Mouse (Mus musculus) telencephalon, adult 2 months (tissue): ENCODE data around the gene P2rx7.
A peak's percentile ranks its signal among the peaks of the same experiment; 100 is the strongest.

Source experiments
- DNase-seq: peaks from one replicate; pipeline ENCODE4 v3.0.0-alpha.2; 2011; ENCODE audit warnings: low read depth, low spot score

The P2rx7 gene

GRCm38 (mm10) chr5:122643701-122644100, at the start of gene P2rx7:
Gene P2rx7, plus strand, starts transcription at chr5:122643911.
- DNase-seq, result no peak

DNA sequence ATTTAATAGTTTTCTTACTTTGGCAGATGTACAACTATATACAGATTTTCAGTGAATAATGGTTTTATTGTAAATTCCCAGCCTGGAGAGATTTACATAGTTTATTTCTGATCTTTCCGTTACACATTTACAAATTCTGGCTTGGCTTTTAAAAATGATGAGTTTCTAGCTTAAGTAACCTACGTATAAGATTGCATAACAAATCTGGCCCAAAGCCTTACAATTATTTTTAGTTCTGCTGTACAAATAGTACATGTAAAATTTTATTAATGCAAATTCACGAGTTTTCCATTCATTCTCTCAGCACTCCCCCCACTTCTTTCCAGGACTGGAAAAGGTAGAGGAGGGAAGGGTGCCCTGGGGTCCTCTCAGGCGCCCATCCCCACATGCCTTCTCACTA, 48.2 kb upstream of the P2rx7 start:
- DNase-seq, result no peak

DNA sequence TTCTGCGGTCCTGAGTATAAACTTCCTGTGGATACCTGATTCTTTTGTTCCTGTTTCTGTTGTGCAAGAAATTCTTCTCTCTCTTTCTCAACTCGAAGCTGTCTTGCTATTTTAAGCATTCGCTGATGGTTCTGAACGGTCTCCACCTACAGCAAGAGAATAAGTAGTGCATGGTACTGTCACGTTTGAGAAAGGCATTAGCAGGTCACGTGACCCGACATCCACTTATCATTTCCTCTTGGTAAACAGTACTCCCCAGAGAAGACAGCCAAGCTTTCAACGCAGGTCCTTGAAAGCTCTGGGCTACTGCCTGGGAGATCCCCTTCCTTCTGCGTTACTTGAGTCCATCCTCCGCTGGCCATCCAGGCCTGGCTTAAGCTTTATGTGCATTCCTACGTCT, 41.5 kb upstream of the P2rx7 start:
- DNase-seq, result no peak

- no peak for DNase-seq
These were observed 38.8 kb upstream of the P2rx7 start for GRCm38 (mm10) chr5:122604894-122605293.

GRCm38 (mm10) chr5:122611651-122612050, 32.1 kb upstream of the P2rx7 start:
- DNase-seq, result no peak

DNA sequence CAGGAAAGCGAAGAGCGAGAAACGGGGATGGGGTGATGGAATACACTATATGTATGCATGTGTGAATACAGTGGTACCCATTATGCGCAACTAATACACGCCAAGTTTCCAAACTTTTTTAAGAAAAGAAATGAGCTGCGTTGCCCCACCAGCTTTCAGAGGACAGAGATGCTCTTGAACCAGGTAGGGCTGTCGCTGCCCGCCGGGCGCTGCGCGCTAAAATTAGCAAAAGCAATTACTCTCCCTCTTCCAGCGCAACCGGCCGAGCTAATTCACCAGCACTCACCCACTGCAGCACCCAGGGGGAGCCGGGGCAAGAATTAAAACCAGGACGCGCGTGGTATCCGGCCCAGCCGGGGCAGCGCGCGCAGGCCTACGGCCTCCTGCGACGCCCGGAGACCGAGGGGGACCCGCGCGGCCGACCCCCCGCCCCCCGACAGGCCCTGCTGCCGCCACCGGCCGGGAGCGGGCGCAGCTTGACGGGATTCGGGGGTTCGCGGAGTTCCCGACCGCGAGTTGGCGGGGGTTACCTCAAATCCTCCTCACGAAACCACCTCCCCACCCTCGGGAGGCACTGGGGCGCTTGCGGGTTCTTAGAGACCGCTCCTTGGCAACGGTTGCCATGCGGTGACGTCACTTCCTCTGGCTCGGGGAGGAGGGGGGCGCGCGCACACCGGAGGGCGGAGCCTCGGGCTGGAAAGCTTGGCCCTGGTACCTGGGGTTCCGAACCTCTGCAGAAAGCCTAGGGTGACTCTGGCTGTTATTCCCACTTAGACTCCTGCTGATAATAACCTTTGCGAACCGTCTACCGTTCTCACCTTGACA, 29.6 kb upstream of the P2rx7 start, which contains the start of gene Ift81:
Gene Ift81 (minus strand): TSS at position 611 of the 825 bp plus-strand sequence.
- peak; percentile 91 for DNase-seq

- DNase-seq, result peak; percentile 70
These were observed 26.0 kb upstream of the P2rx7 start for GRCm38 (mm10) chr5:122617718-122618117.

DNA sequence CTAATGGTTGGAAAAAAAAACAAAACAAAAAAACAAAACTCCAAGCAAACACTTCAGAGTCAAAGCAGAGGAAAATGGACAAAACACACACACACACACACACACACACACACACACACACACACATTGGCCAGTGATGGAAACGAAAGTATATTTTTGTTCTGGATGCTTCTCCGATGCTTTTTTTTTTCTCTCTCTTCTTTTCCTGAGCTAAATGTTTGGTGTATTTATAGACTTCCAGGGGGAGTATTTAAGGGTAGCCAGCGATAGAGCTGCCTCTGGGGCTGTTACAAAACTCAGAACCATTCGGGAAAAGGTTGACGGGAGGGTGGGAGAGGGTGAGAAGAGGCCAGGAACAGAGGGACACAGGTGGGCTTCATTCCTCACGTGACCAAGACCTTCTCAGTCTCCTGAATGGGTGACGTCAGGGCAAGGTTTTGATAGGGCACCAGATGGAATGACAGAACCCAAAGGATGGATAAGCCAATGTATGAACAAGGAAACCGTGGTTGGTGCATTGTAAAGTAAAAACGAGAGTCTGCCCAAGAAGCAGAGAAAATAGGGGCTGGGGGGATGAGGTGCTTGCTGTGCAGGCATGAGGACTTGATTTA, 23.9 kb upstream of the P2rx7 start:
- DNase-seq, result peak; percentile 75

DNA sequence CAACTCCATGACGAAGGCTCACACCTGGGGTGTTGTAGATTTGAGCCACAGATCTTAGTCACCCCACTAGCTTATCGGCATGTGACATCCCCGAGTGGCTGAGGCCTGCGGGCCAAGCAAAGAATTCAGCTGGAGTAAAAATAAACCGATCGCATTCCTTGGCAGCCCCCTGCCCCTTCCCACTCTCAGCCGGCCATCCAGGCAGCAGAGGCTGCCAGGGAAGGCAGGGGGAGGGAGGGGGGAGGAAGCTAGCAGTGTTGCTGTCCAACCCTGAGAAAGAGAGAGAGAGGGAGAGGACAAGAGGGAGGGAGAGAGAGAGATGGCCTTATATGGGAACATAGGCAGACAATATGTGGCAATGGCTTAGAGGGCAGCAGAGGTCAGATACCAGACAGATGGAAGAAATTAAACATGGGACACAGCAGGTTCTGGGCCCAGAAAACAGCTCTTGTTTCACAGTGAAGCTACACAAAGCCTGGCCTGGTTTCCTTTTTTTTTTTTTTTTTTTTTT, 22.3 kb upstream of the P2rx7 start:
- DNase-seq, result no peak

DNA sequence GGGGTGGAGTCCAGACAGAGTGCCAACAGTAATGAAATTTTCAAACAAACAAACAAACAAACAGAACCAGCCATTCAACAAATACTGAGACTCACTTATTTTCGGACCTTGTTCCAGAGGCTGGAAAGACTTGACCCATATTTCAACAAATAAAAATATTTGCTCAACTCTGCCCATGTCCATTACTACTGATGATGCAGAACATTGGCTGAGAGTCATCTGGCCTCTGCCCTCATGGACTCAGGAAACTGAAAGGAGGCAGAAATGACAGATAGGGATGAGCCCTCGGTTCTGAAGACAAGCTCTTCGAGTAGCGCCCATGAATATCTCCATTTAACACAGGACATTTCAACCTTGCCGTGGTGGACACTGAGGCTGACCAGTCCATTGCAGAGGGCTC, 21.2 kb upstream of the P2rx7 start:
- DNase-seq, result no peak

DNA sequence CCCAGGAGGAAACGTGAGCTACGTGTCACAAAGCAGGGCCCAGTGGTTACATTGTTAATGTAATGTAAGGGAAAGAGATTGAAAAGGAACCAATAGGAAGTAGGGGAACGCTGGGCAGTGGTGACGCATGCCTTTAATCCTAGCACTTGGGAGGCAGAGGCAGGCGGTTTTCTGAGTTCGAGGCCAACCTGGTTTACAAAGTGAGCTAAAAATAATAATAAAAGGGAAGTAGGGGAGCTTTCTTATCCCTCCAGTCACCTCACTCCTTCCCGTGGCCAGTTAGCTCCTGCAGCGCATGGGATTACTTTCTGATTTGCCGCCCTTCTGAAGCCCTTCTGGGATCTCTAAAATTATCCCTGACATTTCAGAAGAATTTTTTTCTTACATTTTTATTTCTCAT, 19.9 kb upstream of the P2rx7 start:
- no peak for DNase-seq

DNA sequence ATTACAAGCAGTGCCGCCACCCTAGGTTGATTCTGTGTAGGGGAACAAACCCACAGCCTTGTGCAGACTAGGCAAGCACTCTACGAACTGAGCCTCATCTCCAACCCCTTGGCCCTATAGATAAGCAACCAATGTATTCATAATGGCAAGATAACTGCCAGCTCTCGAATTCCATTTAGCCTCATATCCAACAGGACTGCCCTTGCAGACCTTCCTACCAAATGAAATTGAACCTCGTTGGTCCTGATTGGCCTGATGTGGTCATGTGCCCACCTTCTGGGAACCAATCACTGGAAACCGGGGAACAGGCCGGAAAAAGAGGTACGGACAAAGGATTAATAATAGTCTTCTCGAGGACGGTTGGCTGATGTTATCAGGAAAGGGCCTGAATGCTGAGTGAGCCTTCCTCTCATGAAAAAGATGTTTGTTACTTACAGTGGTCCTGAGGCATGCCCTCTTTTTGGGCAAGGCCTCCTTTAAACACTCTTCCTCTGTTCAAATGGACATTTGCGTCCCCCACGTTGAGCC, 18.7 kb upstream of the P2rx7 start:
- no peak for DNase-seq

DNA sequence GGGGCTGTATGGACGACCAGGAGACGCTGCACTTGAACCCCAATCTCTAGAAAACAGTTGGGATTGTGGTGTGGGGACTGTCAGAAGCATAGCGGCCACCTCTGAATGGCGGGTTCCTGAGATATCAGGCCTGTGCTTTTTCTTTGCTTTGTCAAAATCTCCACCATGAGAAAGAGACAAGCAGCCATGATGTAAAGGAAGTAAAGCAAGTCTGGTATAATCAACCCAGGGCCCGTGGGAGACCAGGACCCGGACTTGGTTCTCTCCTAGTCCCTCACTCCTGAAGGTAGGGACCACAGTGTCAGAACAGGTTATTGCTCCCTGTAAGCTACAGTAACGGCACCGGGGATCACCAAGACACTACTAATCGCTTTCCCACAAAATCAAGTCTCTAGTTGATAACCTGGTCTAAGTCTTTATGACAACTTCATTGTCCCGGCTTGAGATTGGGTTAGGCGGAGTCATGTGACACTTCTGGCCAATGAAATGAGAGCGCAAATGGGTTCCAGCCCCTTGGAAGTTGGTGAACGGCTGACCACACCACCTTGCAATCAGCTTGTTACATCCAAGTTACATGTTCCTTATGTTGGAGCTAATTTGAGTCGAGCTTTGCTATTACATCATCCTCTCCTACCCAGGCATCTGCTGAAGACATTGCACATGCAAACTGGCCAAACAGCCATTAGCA, 18.0 kb upstream of the P2rx7 start:
- no peak for DNase-seq

DNA sequence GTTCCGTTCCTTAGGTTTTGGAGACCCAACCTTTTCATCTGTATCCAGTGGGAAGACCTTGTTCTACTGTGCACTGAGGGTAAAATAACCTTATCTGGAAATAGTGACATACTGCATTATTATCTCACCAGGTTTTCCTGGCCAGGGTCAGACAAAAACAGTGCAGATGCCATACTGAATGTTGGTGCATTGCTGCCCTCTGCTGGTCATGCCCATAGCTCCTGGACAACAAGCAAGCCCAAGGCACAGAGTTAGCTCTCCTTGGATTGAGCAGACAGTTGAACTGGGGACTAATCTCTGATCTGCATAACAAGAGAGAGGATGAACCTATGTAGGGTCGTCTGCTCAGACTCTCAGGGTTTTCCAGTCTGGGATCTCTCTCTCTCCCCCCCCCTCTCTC, 16.5 kb upstream of the P2rx7 start:
- peak; percentile 64 for DNase-seq

GRCm38 (mm10) chr5:122635228-122635627, 8.5 kb upstream of the P2rx7 start:
- DNase-seq, result no peak

DNA sequence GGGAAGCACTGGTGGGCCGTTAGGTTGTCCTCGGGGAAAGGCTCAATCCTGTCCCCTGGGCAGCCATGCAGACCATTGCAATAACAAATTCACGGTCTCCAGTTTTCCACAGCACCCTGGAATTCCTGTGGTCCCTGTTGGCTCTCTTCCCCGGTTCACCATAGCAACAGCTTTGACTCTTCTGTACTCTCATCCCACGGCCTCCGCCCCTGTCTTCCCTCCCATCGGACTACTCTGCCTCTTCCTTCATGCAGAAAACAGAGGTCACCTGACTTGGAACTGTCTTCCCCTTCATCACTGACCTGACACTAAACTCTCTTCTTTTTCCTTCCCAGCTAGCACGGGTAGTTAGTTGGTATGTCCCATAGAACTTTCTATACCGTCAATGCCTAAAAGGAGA, 7.4 kb upstream of the P2rx7 start:
- no peak for DNase-seq

DNA sequence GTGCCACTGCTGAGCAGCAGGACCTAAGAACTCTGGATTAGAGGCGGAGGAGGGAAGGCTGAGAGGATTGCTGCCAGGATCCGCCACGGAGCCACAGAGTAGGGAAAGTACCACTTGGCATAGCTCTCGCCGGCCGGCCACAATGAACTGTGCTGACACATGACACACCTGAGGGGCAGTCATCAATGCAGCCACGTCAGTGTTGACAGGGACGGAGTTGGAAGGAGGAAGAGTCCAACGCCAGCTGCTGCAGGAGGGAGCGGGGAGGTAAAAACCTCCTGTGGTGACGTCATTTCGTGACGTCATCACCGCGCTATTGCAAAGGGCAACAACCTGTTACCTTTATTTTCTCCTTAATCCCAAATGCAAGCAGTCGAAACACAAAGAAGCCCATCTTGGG, 6.8 kb upstream of the P2rx7 start:
- no peak for DNase-seq

DNA sequence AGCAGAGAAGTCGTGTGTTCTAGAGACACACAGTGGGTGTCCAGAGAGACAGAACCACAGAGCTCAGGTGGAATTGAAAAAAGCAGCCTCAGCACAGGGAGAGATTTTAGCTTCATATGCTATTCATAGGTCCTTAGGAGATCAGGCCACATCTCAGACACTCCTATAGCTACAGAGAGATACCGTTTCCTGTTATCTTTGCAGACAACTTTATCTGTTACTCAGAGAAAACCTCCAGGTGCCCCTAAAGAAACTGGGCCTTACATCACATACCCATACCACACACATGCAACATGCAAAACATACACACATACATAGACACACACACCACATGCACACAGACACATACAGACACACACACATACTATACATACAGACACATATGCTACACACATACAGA, 5.4 kb upstream of the P2rx7 start:
- DNase-seq, result no peak

DNA sequence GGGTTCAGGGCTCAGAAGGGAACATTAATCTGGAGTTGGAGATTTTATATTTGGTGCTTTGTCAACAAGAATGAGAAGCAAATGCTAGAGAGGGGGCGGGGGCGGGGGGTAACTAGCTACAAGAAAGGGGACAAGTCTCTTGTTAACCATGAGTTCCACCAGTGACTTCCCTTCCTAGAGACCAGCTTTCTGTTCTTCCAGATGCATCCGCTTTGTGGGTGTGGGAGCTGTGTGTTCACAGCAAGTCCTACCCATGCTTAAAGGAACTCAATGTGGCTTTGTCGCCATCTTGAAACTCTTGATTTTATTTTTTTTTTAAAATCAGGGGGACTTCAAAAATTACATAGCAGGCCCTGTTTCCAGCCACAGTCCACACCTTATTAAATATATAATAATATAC, 4.2 kb upstream of the P2rx7 start:
- DNase-seq, result no peak

DNA sequence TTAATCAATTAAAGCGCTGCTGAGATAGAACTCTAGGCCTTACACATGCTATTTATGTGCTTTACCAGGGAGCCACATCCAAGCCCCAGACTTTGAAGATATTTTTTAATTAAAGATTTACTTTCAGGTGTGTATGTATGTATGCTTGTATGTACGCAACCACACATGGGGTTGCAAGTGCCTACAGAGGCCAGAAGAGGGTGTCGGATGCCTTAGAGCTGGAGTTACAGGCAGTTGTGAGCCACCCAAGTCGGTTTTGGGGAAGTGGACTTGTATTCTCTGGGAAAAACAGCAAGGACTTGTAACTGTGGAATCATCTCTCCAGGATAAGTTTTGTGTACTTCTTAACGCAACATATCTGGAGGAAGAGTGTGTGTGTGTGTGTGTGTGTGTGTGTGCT, 3.7 kb upstream of the P2rx7 start:
- DNase-seq, result no peak

- no peak for DNase-seq
These were observed 448 bp downstream of the P2rx7 start for GRCm38 (mm10) chr5:122644111-122644607.

- no peak for DNase-seq
These were observed 1.6 kb downstream of the P2rx7 start for GRCm38 (mm10) chr5:122645290-122645689.
